Mouse (Mus musculus): Measurements from ENCODE around the gene Acta1. TPM values are rescaled to one million over a fixed set of nuclear protein-coding genes. Genes with fewer than 3 reads are reported as not detected.

Acta1 gene
- polyA plus RNA-seq (2012; rRNA removed), result 4.1 and 10.8 TPM in 2 replicates

GRCm38 (mm10) chr8:123894502-123895097 is at the start of gene Acta1:
Acta1 (minus strand) TSS chr8:123894751.
- Histone ChIP-seq H3K4me1 (ENCODE audit: control insufficient read depth, insufficient read depth, insufficient read length, low read length) (peaks cover 26% of the 10 kb centered on the region), H3K27me3 (ENCODE audit: control insufficient read depth, insufficient read depth, low read length) (peaks cover 24% of the 10 kb centered on the region), H3K4me3 (ENCODE audit: low read depth, low read length) (peak within 1 kb of the TSS; percentile 42), H3K27ac (ENCODE audit: insufficient read depth, low read depth, low read length) (no peak within 1 kb of the TSS), H3K36me3 (ENCODE audit: control insufficient read depth, insufficient read depth, low read length) (no peaks in the 10 kb centered on the region)
- no peak for TF ChIP-seq CTCF (IDR thresholded peaks at IDR 0.05; ENCODE audit: extremely low read depth, insufficient read length, insufficient replicate concordance, low read depth, low read length)
- no peak for TF ChIP-seq POLR2A (IDR thresholded peaks at IDR 0.05; ENCODE audit: low read depth, low read length)
- 7% methylated on average over 15 of the region's 15 CpGs for WGBS

- TF ChIP-seq POLR2A (IDR thresholded peaks at IDR 0.05; ENCODE audit: low read depth, low read length), result no peak
- TF ChIP-seq CTCF (IDR thresholded peaks at IDR 0.05; ENCODE audit: extremely low read depth, insufficient read length, insufficient replicate concordance, low read depth, low read length), result no peak
- Histone ChIP-seq H3K36me3 (ENCODE audit: control insufficient read depth, insufficient read depth, low read length) (peaks cover 26% of the 10 kb centered on the region), H3K4me1 (ENCODE audit: control insufficient read depth, insufficient read depth, insufficient read length, low read length) (no peaks in the 10 kb centered on the region), H3K4me3 (ENCODE audit: low read depth, low read length) (no peak overlapping the region), H3K27ac (ENCODE audit: insufficient read depth, low read depth, low read length) (no peak overlapping the region), H3K27me3 (ENCODE audit: control insufficient read depth, insufficient read depth, low read length) (no peaks in the 10 kb centered on the region)
- 77% methylated on average over 7 of the region's 7 CpGs for WGBS
Measured at GRCm38 (mm10) chr8:123929026-123929425, 34.5 kb upstream of the Acta1 start.

- Histone ChIP-seq H3K36me3 (ENCODE audit: control insufficient read depth, insufficient read depth, low read length) (peaks cover 25% of the 10 kb centered on the region), H3K27ac (ENCODE audit: insufficient read depth, low read depth, low read length) (no peak overlapping the region), H3K27me3 (ENCODE audit: control insufficient read depth, insufficient read depth, low read length) (no peaks in the 10 kb centered on the region), H3K4me3 (ENCODE audit: low read depth, low read length) (no peak overlapping the region), H3K4me1 (ENCODE audit: control insufficient read depth, insufficient read depth, insufficient read length, low read length) (no peaks in the 10 kb centered on the region)
- WGBS, result 86% methylated on average over 3 of the region's 3 CpGs
- TF ChIP-seq POLR2A (IDR thresholded peaks at IDR 0.05; ENCODE audit: low read depth, low read length) (no peak), CTCF (IDR thresholded peaks at IDR 0.05; ENCODE audit: extremely low read depth, insufficient read length, insufficient replicate concordance, low read depth, low read length) (no peak)
Measured at GRCm38 (mm10) chr8:123925671-123926070, 31.1 kb upstream of the Acta1 start.

- H3K36me3 ChIP-seq (ENCODE audit: control insufficient read depth, insufficient read depth, low read length), result peaks cover 28% of the 10 kb centered on the region
- H3K27ac ChIP-seq (ENCODE audit: insufficient read depth, low read depth, low read length), result no peak overlapping the region
- TF ChIP-seq POLR2A (IDR thresholded peaks at IDR 0.05; ENCODE audit: low read depth, low read length), result no peak
- peak; percentile 83; the same call in 1 of the 2 replicates for TF ChIP-seq CTCF (IDR thresholded peaks at IDR 0.05; ENCODE audit: extremely low read depth, insufficient read length, insufficient replicate concordance, low read depth, low read length)
- H3K27me3 ChIP-seq (ENCODE audit: control insufficient read depth, insufficient read depth, low read length), result no peaks in the 10 kb centered on the region
- no peak overlapping the region for H3K4me3 ChIP-seq (ENCODE audit: low read depth, low read length)
- WGBS, result 8% methylated on average over 2 of the region's 2 CpGs
- no peaks in the 10 kb centered on the region for H3K4me1 ChIP-seq (ENCODE audit: control insufficient read depth, insufficient read depth, insufficient read length, low read length)
Measured at GRCm38 (mm10) chr8:123924719-123925118, 30.2 kb upstream of the Acta1 start.

GRCm38 (mm10) chr8:123914635-123915034 is 20.1 kb upstream of the Acta1 start:
- 95% methylated on average over 3 of the region's 3 CpGs for WGBS
- Histone ChIP-seq H3K4me3 (ENCODE audit: low read depth, low read length) (no peak overlapping the region), H3K36me3 (ENCODE audit: control insufficient read depth, insufficient read depth, low read length) (peaks cover 43% of the 10 kb centered on the region), H3K27me3 (ENCODE audit: control insufficient read depth, insufficient read depth, low read length) (no peaks in the 10 kb centered on the region), H3K4me1 (ENCODE audit: control insufficient read depth, insufficient read depth, insufficient read length, low read length) (no peaks in the 10 kb centered on the region), H3K27ac (ENCODE audit: insufficient read depth, low read depth, low read length) (no peak overlapping the region)
- TF ChIP-seq CTCF (IDR thresholded peaks at IDR 0.05; ENCODE audit: extremely low read depth, insufficient read length, insufficient replicate concordance, low read depth, low read length) (no peak), POLR2A (IDR thresholded peaks at IDR 0.05; ENCODE audit: low read depth, low read length) (no peak)

- Histone ChIP-seq H3K27me3 (ENCODE audit: control insufficient read depth, insufficient read depth, low read length) (no peaks in the 10 kb centered on the region), H3K36me3 (ENCODE audit: control insufficient read depth, insufficient read depth, low read length) (peaks cover 45% of the 10 kb centered on the region), H3K4me3 (ENCODE audit: low read depth, low read length) (no peak overlapping the region), H3K4me1 (ENCODE audit: control insufficient read depth, insufficient read depth, insufficient read length, low read length) (no peaks in the 10 kb centered on the region), H3K27ac (ENCODE audit: insufficient read depth, low read depth, low read length) (no peak overlapping the region)
- WGBS, result 96% methylated on average over 4 of the region's 4 CpGs
- no peak for TF ChIP-seq CTCF (IDR thresholded peaks at IDR 0.05; ENCODE audit: extremely low read depth, insufficient read length, insufficient replicate concordance, low read depth, low read length)
- no peak for TF ChIP-seq POLR2A (IDR thresholded peaks at IDR 0.05; ENCODE audit: low read depth, low read length)
Measured at GRCm38 (mm10) chr8:123912265-123912664, 17.7 kb upstream of the Acta1 start.

- Histone ChIP-seq H3K27ac (ENCODE audit: insufficient read depth, low read depth, low read length) (no peak overlapping the region), H3K27me3 (ENCODE audit: control insufficient read depth, insufficient read depth, low read length) (no peaks in the 10 kb centered on the region), H3K4me1 (ENCODE audit: control insufficient read depth, insufficient read depth, insufficient read length, low read length) (no peaks in the 10 kb centered on the region), H3K36me3 (ENCODE audit: control insufficient read depth, insufficient read depth, low read length) (peaks cover 34% of the 10 kb centered on the region), H3K4me3 (ENCODE audit: low read depth, low read length) (no peak overlapping the region)
- 95% methylated on average over 6 of the region's 6 CpGs for WGBS
- TF ChIP-seq CTCF (IDR thresholded peaks at IDR 0.05; ENCODE audit: extremely low read depth, insufficient read length, insufficient replicate concordance, low read depth, low read length) (no peak), POLR2A (IDR thresholded peaks at IDR 0.05; ENCODE audit: low read depth, low read length) (no peak)
Measured at GRCm38 (mm10) chr8:123907604-123908003, 13.1 kb upstream of the Acta1 start.
